Mouse (Mus musculus) cortical plate, adult 2 months (tissue): ENCODE measurements at regions not wholly inside any gene's neighbourhood (a gene's known extent, or its start where the extent isn't known, plus 50 kb on each side); places are given as distances from the start of the nearest gene placed in this dataset.

Source experiments
- H3K27ac ChIP-seq: fragments of 200-500 bp; 2 replicates; pipeline ENCODE4 v1.5.1; 2012; ENCODE audit warnings: low read length, control low read depth, inconsistent platforms; ENCODE audit not compliant: insufficient read depth
- H3K4me1 ChIP-seq: fragments of 200-500 bp; 2 replicates; pipeline ENCODE4 v1.6.1; 2011; ENCODE audit warnings: low read length; ENCODE audit not compliant: control insufficient read depth, insufficient read depth
- H3K4me3 ChIP-seq: fragments of 200-500 bp; 2 replicates; pipeline ENCODE4 v1.5.1; 2011; ENCODE audit warnings: mild to moderate bottlenecking, low read length, control low read depth; ENCODE audit not compliant: insufficient read depth
- CTCF ChIP-seq: fragments of 200-500 bp; IDR thresholded peaks from 2 replicates; pipeline ENCODE4 v1.5.1; 2011; ENCODE audit warnings: mild to moderate bottlenecking, control low read depth, low read length; ENCODE audit not compliant: insufficient read depth; ENCODE audit errors: extremely low read depth
- POLR2A ChIP-seq: fragments of 200-500 bp; IDR thresholded peaks from 2 replicates; pipeline ENCODE4 v1.6.1; 2011; ENCODE audit warnings: mild to moderate bottlenecking, low read length, control low read depth; ENCODE audit not compliant: insufficient read depth; ENCODE audit errors: extremely low read depth

- TF ChIP-seq POLR2A = no peak
- TF ChIP-seq CTCF = no peak
- H3K4me3 ChIP-seq = no peak overlapping the region
- H3K27ac ChIP-seq = no peak overlapping the region
- no peaks in the 10 kb centered on the region for H3K4me1 ChIP-seq
Observed at GRCm38 (mm10) chr3:61297290-61297689, 64.1 kb upstream of the Rap2b start.

GRCm38 (mm10) chr3:61302214-61302613, 59.2 kb upstream of the Rap2b start:
- Histone ChIP-seq H3K4me1 (no peaks in the 10 kb centered on the region), H3K27ac (no peak overlapping the region), H3K4me3 (no peak overlapping the region)
- TF ChIP-seq CTCF (no peak), POLR2A (no peak)

- TF ChIP-seq POLR2A (no peak), CTCF (no peak)
- no peaks in the 10 kb centered on the region for H3K4me1 ChIP-seq
- H3K27ac ChIP-seq = no peak overlapping the region
- H3K4me3 ChIP-seq = no peak overlapping the region
Observed at GRCm38 (mm10) chr3:61303485-61303884, 58.0 kb upstream of the Rap2b start.

- Histone ChIP-seq H3K4me3 (no peak overlapping the region), H3K27ac (no peak overlapping the region), H3K4me1 (no peaks in the 10 kb centered on the region)
- TF ChIP-seq POLR2A (no peak), CTCF (no peak)
Observed at GRCm38 (mm10) chr3:61306306-61306705, 55.1 kb upstream of the Rap2b start.

GRCm38 (mm10) chr3:61308764-61309163, 52.7 kb upstream of the Rap2b start:
- Histone ChIP-seq H3K4me1 (no peaks in the 10 kb centered on the region), H3K4me3 (no peak overlapping the region), H3K27ac (no peak overlapping the region)
- no peak for TF ChIP-seq CTCF
- TF ChIP-seq POLR2A = no peak

- TF ChIP-seq CTCF = no peak
- TF ChIP-seq POLR2A = no peak
- Histone ChIP-seq H3K27ac (no peak overlapping the region), H3K4me1 (no peaks in the 10 kb centered on the region), H3K4me3 (no peak overlapping the region)
Observed at GRCm38 (mm10) chr3:61309197-61309596, 52.2 kb upstream of the Rap2b start.
